Comparison of ENCODE assay signal across 28 mouse cellular contexts in the genomic region with DNA sequence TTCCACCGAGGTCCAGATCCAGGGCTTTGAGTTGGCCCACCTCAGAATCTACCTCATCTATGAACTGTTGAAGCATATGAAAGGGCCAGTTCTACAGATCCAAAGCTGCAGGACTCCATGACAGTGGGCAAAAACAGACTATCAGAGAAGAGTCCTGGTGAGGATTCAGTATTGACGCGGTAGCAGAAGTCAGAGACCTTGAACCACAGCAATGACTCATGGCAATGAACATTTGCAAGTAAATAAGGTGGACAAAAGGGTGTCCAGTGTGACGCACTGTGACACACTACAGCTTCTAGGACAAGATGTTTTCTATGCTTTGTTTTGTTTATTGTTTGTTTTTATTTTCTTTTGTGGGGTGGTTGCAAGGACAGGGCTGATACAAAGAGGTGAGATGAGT. TPM values are rescaled to one million over a fixed set of nuclear protein-coding genes. Genes with fewer than 3 reads are reported as not detected.
A peak's percentile ranks its signal among the peaks of the same experiment; 100 is the strongest.
DNase-seq lines count a peak whose midpoint lies in the region; ATAC-seq lines count a peak whose summit lies in the region.
"Had no signal": no experiment of that assay in that cellular context is flagged by ENCODE, and none has a peak within 500 bp of the region (broad histone marks: within the 10 kb centered on the region; RNA-seq: fewer than 3 reads in every experiment).

No protein-coding gene starts in this region.

- intact Hi-C loops in heart, postnatal 10 days (cut with DNase I), result no loop called here

- H3K4me3 ChIP-seq in midbrain, embryonic 16.5 days (ENCODE audit: low read depth, low read length), result no peak overlapping the region
- H3K4me3 ChIP-seq: forebrain, embryonic 10.5 days; gastrocnemius, adult 2 months; heart, adult 2 months; heart, embryonic 12.5 days; hindbrain, embryonic 15.5 days; limb, embryonic 10.5 days; limb, embryonic 15.5 days; myocyte; neural tube, embryonic 13.5 days had no signal

- no peaks in the 10 kb centered on the region for H3K27me3 ChIP-seq in midbrain, embryonic 16.5 days (ENCODE audit: control insufficient read depth, insufficient read depth, low read depth, low read length)
- H3K27me3 ChIP-seq: heart, embryonic 12.5 days; hindbrain, embryonic 15.5 days; limb, embryonic 15.5 days; neural tube, embryonic 13.5 days had no signal

- no peak for ATAC-seq in midbrain, embryonic 16.5 days
- ATAC-seq: forebrain, embryonic 16.5 days; inflammation-experienced regulatory T-cells, adult 6 months had no signal

- H3K9ac ChIP-seq in midbrain, embryonic 16.5 days (ENCODE audit: low read depth, low read length), result no peak overlapping the region
- H3K9ac ChIP-seq: heart, embryonic 12.5 days; hindbrain, embryonic 15.5 days; limb, embryonic 15.5 days; neural tube, embryonic 13.5 days had no signal

- DNase-seq in heart, adult 11 months, result peak; percentile 61
- no peak for DNase-seq in heart, postnatal 10 days
- DNase-seq in 416B (ENCODE audit: low read depth) (peak; percentile 55), R1 (ENCODE audit: low read depth, low spot score) (peak; percentile 46)
- DNase-seq in c-Kit-positive CD71-positive TER-119-positive erythroid progenitor cells, embryonic 14.5 days (ENCODE audit: low spot score), result peak; percentile 34
- no peak for DNase-seq in neural tube, embryonic 10.5 days (ENCODE audit: extremely low spot score, low spot score)
- DNase-seq: B cell, adult 2 months; cerebellum, adult 8-10 months; cerebellum, postnatal 25 days; gastrocnemius, adult 2 months; gastrocnemius, postnatal 36 days; heart, adult 2 months; kidney, adult 2 months; kidney, postnatal 36 days; layer of hippocampus, postnatal 36 days; lung, postnatal 36 days; thymus, postnatal 14 days had no signal

- H3K4me1 ChIP-seq in midbrain, embryonic 16.5 days (ENCODE audit: control insufficient read depth, insufficient read depth, low read length), result peaks cover 9% of the 10 kb centered on the region

- no peak overlapping the region for H3K27ac ChIP-seq in midbrain, embryonic 16.5 days (ENCODE audit: low read length)
- H3K27ac ChIP-seq: forebrain, embryonic 10.5 days; heart, adult 2 months; hindbrain, embryonic 15.5 days; limb, embryonic 10.5 days; limb, embryonic 15.5 days; neural tube, embryonic 13.5 days had no signal

- 95% methylated on average over 4 of the region's 4 CpGs for WGBS in midbrain, embryonic 16.5 days

- no peaks in the 10 kb centered on the region for H3K36me3 ChIP-seq in midbrain, embryonic 16.5 days (ENCODE audit: control insufficient read depth, insufficient read depth, low read length)
- H3K36me3 ChIP-seq: forebrain, embryonic 10.5 days; heart, embryonic 12.5 days; hindbrain, embryonic 15.5 days; limb, embryonic 10.5 days; limb, embryonic 15.5 days; neural tube, embryonic 13.5 days had no signal

- no peaks in the 10 kb centered on the region for H3K9me3 ChIP-seq in midbrain, embryonic 16.5 days (replicated peaks; ENCODE audit: control insufficient read depth, low read length, poor library complexity, severe bottlenecking)
- H3K9me3 ChIP-seq: forebrain, embryonic 10.5 days; heart, embryonic 12.5 days; hindbrain, embryonic 15.5 days; limb, embryonic 10.5 days; limb, embryonic 15.5 days; neural tube, embryonic 13.5 days had no signal

- H3K4me2 ChIP-seq in midbrain, embryonic 16.5 days (ENCODE audit: low read length), result no peak overlapping the region
- H3K4me2 ChIP-seq: heart, embryonic 12.5 days; hindbrain, embryonic 15.5 days; limb, embryonic 15.5 days; midbrain, embryonic 11.5 days; neural tube, embryonic 13.5 days had no signal

RNA-seq across cellular contexts. Expression of a gene that starts 4.0 kb away (rescaled TPM):
- 100 to 1,000 TPM in 1 of 2 experiments, 10 to 100 TPM in 1; 95.8 to 107 TPM for total RNA-seq in heart, postnatal 10 days (2021)
- polyA plus RNA-seq in midbrain, embryonic 16.5 days (2015; fragmentation: Nextera tagmentation; extraction: Ambion mirVana), result 188 and 208 TPM in 2 replicates

Comparison
In these comparisons a context has a peak if more than half of its experiments do, and no peak if none do; other contexts are left out.
1. DNase-seq: peak in heart, adult 11 months (single experiment), 416B (single experiment), R1 (single experiment) and c-Kit-positive CD71-positive TER-119-positive erythroid progenitor cells, embryonic 14.5 days (single experiment); none in heart, postnatal 10 days (0 of 2) and neural tube, embryonic 10.5 days (single experiment).